Mouse (Mus musculus) midbrain, embryonic 14.5 days (tissue): ENCODE measurements around the gene Tet1. TPM values are rescaled to one million over a fixed set of nuclear protein-coding genes. Genes with fewer than 3 reads are reported as not detected.

Source experiments
- ATAC-seq: fragments of 200-750 bp; cut with Nextera tagmentation; 2 replicates; pipeline ENCODE4 v1.8.0; 2017; ENCODE audit warnings: moderate number of reproducible peaks, moderate library complexity; ENCODE audit not compliant: low FRiP score, low TSS enrichment
- DNase-seq: peaks from one replicate; pipeline ENCODE4 v3.0.0-alpha.2; 2015
- H3K27ac ChIP-seq: fragments of 300-500 bp; sonication (generic); replicated peaks from 2 replicates; pipeline ENCODE4 v1.5.1; 2014; ENCODE audit warnings: mild to moderate bottlenecking, low read depth, low read length, moderate library complexity
- H3K27me3 ChIP-seq: fragments of 300-500 bp; sonication (generic); 2 replicates; pipeline ENCODE4 v1.6.1; 2014; ENCODE audit warnings: low read length, control low read depth, mixed read lengths; ENCODE audit not compliant: control insufficient read depth, insufficient read depth
- H3K36me3 ChIP-seq: fragments of 300-500 bp; sonication (generic); 2 replicates; pipeline ENCODE4 v1.6.1; 2014; ENCODE audit warnings: low read length, control low read depth; ENCODE audit not compliant: control insufficient read depth, insufficient read depth
- H3K4me1 ChIP-seq: fragments of 300-500 bp; sonication (generic); 2 replicates; pipeline ENCODE4 v1.6.1; 2014; ENCODE audit warnings: mild to moderate bottlenecking, antibody characterized with exemption, low read length, control low read depth; ENCODE audit not compliant: control insufficient read depth, insufficient read depth
- H3K4me2 ChIP-seq: fragments of 300-500 bp; sonication (generic); 2 replicates; pipeline ENCODE4 v1.6.1; 2014; ENCODE audit warnings: mild to moderate bottlenecking, low read length, moderate library complexity
- H3K4me3 ChIP-seq: fragments of 300-500 bp; sonication (generic); replicated peaks from 2 replicates; pipeline ENCODE4 v1.5.1; 2014; ENCODE audit warnings: low read depth, low read length
- H3K9ac ChIP-seq: fragments of 300-500 bp; sonication (generic); replicated peaks from 2 replicates; pipeline ENCODE4 v1.6.1; 2014; ENCODE audit warnings: mild to moderate bottlenecking, low read length, moderate library complexity
- H3K9me3 ChIP-seq: fragments of 300-500 bp; sonication (generic); 2 replicates; pipeline ENCODE4 v1.6.1; 2016; ENCODE audit warnings: low read length, control low read depth, mixed read lengths; ENCODE audit not compliant: control insufficient read depth
- WGBS: fragments of 180-500 bp; shearing (Covaris S2); extraction: QIAGEN DNeasy Blood & Tissue Kit; methylation state at CpG from one replicate; pipeline ENCODE4 v1.1.7; 2014; 5-methylcytosine and 5-hydroxymethylcytosine counted together
- polyA plus RNA-seq: library from polyadenylated mRNA; unstranded; fragments of >200 nt; fragmentation: Nextera tagmentation; extraction: Ambion mirVana; gene quantifications from 2 replicates; pipeline ENCODE4 v1.2.1, GENCODE M21; 2014

The Tet1 gene
- polyA plus RNA-seq, 1 experiment from 2014 or later: 44.3 TPM

- WGBS: 97% methylated on average over 2 of the region's 2 CpGs
- Histone ChIP-seq H3K27ac (no peak overlapping the region), H3K9ac (no peak overlapping the region), H3K27me3 (no peaks in the 10 kb centered on the region), H3K36me3 (no peaks in the 10 kb centered on the region), H3K4me2 (no peak overlapping the region), H3K4me3 (no peak overlapping the region), H3K4me1 (no peaks in the 10 kb centered on the region), H3K9me3 (no peaks in the 10 kb centered on the region)
- DNase-seq (no peak), ATAC-seq (no peak)
Measured at GRCm38 (mm10) chr10:62848783-62849182, 60.0 kb downstream of the Tet1 start.

- H3K9ac ChIP-seq: no peak overlapping the region
- H3K36me3 ChIP-seq: no peaks in the 10 kb centered on the region
- H3K4me1 ChIP-seq: no peaks in the 10 kb centered on the region
- H3K27ac ChIP-seq: no peak overlapping the region; the same call in 1 of the 2 replicates
- H3K4me2 ChIP-seq: no peak overlapping the region
- 81% methylated on average over 12 of the region's 12 CpGs for WGBS
- H3K4me3 ChIP-seq: no peak overlapping the region
- H3K9me3 ChIP-seq: no peaks in the 10 kb centered on the region
- ATAC-seq (no peak), DNase-seq (no peak)
- no peaks in the 10 kb centered on the region for H3K27me3 ChIP-seq
Measured at GRCm38 (mm10) chr10:62847069-62847626, 61.6 kb downstream of the Tet1 start.

- Histone ChIP-seq H3K9me3 (no peaks in the 10 kb centered on the region), H3K9ac (no peak overlapping the region), H3K27ac (no peak overlapping the region), H3K4me2 (no peak overlapping the region), H3K36me3 (peaks cover 12% of the 10 kb centered on the region; the same call in 1 of the 2 replicates), H3K27me3 (no peaks in the 10 kb centered on the region), H3K4me1 (no peaks in the 10 kb centered on the region), H3K4me3 (no peak overlapping the region)
- no peak for ATAC-seq
- WGBS: 91% methylated on average over 9 of the region's 9 CpGs
- no peak for DNase-seq
Measured at GRCm38 (mm10) chr10:62843787-62844491, 64.9 kb downstream of the Tet1 start.

GRCm38 (mm10) chr10:62841901-62842447, 66.8 kb downstream of the Tet1 start:
- no peaks in the 10 kb centered on the region for H3K27me3 ChIP-seq
- H3K4me2 ChIP-seq: no peak overlapping the region
- peaks cover 25% of the 10 kb centered on the region for H3K36me3 ChIP-seq
- H3K27ac ChIP-seq: no peak overlapping the region
- no peak for DNase-seq
- 75% methylated on average over 10 of the region's 10 CpGs for WGBS
- no peak overlapping the region for H3K4me3 ChIP-seq
- H3K4me1 ChIP-seq: no peaks in the 10 kb centered on the region
- no peak for ATAC-seq
- H3K9ac ChIP-seq: no peak overlapping the region
- H3K9me3 ChIP-seq: no peaks in the 10 kb centered on the region

GRCm38 (mm10) chr10:62840687-62841086, 68.1 kb downstream of the Tet1 start:
- no peak for ATAC-seq
- Histone ChIP-seq H3K27ac (no peak overlapping the region), H3K36me3 (peaks cover 25% of the 10 kb centered on the region), H3K4me2 (no peak overlapping the region), H3K27me3 (no peaks in the 10 kb centered on the region), H3K9me3 (no peaks in the 10 kb centered on the region), H3K9ac (no peak overlapping the region), H3K4me1 (no peaks in the 10 kb centered on the region), H3K4me3 (no peak overlapping the region)
- no peak for DNase-seq
- 95% methylated on average over 7 of the region's 7 CpGs for WGBS

GRCm38 (mm10) chr10:62837987-62838386, 70.8 kb downstream of the Tet1 start:
- no peak overlapping the region for H3K27ac ChIP-seq
- WGBS: 92% methylated on average over 5 of the region's 5 CpGs
- H3K4me3 ChIP-seq: no peak overlapping the region
- H3K4me1 ChIP-seq: no peaks in the 10 kb centered on the region
- no peak for ATAC-seq
- H3K9ac ChIP-seq: no peak overlapping the region
- H3K9me3 ChIP-seq: no peaks in the 10 kb centered on the region
- no peak overlapping the region for H3K4me2 ChIP-seq
- peaks cover 25% of the 10 kb centered on the region for H3K36me3 ChIP-seq
- DNase-seq: no peak
- H3K27me3 ChIP-seq: no peaks in the 10 kb centered on the region

- H3K27ac ChIP-seq: no peak overlapping the region
- ATAC-seq (no peak), DNase-seq (no peak)
- WGBS: 89% methylated on average over 9 of the region's 9 CpGs
- peaks cover 25% of the 10 kb centered on the region for H3K36me3 ChIP-seq
- H3K4me1 ChIP-seq: no peaks in the 10 kb centered on the region
- H3K4me3 ChIP-seq: no peak overlapping the region
- no peaks in the 10 kb centered on the region for H3K27me3 ChIP-seq
- H3K9me3 ChIP-seq: no peaks in the 10 kb centered on the region
- H3K4me2 ChIP-seq: no peak overlapping the region
- H3K9ac ChIP-seq: no peak overlapping the region
Measured at GRCm38 (mm10) chr10:62832783-62833182, 76.0 kb downstream of the Tet1 start.

- no peak for ATAC-seq
- peaks cover 27% of the 10 kb centered on the region for H3K36me3 ChIP-seq
- no peaks in the 10 kb centered on the region for H3K9me3 ChIP-seq
- no peak overlapping the region for H3K4me3 ChIP-seq
- no peak overlapping the region for H3K27ac ChIP-seq
- H3K27me3 ChIP-seq: no peaks in the 10 kb centered on the region
- no peaks in the 10 kb centered on the region for H3K4me1 ChIP-seq
- no peak overlapping the region for H3K9ac ChIP-seq
- no peak overlapping the region for H3K4me2 ChIP-seq
- WGBS: 91% methylated on average over 2 of the region's 2 CpGs
- no peak for DNase-seq
Measured at GRCm38 (mm10) chr10:62831546-62831945, 77.2 kb downstream of the Tet1 start.

GRCm38 (mm10) chr10:62824474-62824873, 84.3 kb downstream of the Tet1 start:
- no peak for ATAC-seq
- Histone ChIP-seq H3K27me3 (no peaks in the 10 kb centered on the region), H3K36me3 (peaks cover 31% of the 10 kb centered on the region), H3K9ac (no peak overlapping the region), H3K4me2 (no peak overlapping the region), H3K4me3 (no peak overlapping the region), H3K27ac (no peak overlapping the region), H3K9me3 (no peaks in the 10 kb centered on the region), H3K4me1 (no peaks in the 10 kb centered on the region)
- 91% methylated on average over 8 of the region's 8 CpGs for WGBS
- DNase-seq: no peak
